Mouse (Mus musculus): ENCODE data around the gene Gm10251. TPM values are rescaled to one million over a fixed set of nuclear protein-coding genes. Genes with fewer than 3 reads are reported as not detected.
A peak's percentile ranks its signal among the peaks of the same experiment; 100 is the strongest.
"Not testable (repeated sequence)": the region's sequence is repeated elsewhere in the genome, so short reads cannot be mapped to it uniquely, and the experiment has no call there.

Gm10251 gene
- not detected in 2 replicates for polyA plus RNA-seq (2014; fragmentation: Nextera tagmentation; extraction: Ambion mirVana)

DNA sequence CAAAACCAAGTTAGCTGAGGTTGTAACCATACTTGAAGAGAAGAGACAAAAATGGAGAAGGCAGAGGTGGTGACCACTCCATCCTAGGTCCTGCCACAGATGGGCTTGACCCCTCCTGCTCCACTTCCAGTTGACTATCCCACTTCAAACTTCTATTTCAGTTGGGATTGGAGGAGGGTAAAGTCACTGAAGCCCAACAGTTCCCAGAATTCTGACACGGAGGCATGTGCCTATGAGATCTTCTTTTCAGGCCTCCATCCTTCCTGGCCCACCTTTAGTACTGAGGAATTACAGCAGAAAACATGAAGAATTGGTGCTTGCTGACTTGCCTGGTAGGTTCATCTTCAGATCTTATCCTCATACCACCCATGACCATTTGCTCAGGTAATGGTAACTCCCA is at the start of gene Gm10251:
Gene Gm10251, minus strand, starts transcription at position 101 of the 400 bp plus-strand sequence.
- H3K27me3 ChIP-seq (ENCODE audit: control insufficient read depth, insufficient read depth, low read length); ATAC-seq (replicated peaks; ENCODE audit: low FRiP score); H3K36me3 ChIP-seq (ENCODE audit: control insufficient read depth, insufficient read depth, low read length); DNase-seq (ENCODE audit: low spot score); H3K4me1 ChIP-seq (replicated peaks; ENCODE audit: control insufficient read depth, insufficient read depth, low read length); H3K4me2 ChIP-seq (ENCODE audit: low read depth, low read length, severe bottlenecking); H3K27ac ChIP-seq (ENCODE audit: low read depth, low read length); H3K9me3 ChIP-seq (ENCODE audit: control insufficient read depth, low read length); H3K9ac ChIP-seq (ENCODE audit: low read length); H3K4me3 ChIP-seq (ENCODE audit: low read depth, low read length): not testable (repeated sequence)
- WGBS, result no CpG with 5 or more reads among the region's 1 CpGs

DNA sequence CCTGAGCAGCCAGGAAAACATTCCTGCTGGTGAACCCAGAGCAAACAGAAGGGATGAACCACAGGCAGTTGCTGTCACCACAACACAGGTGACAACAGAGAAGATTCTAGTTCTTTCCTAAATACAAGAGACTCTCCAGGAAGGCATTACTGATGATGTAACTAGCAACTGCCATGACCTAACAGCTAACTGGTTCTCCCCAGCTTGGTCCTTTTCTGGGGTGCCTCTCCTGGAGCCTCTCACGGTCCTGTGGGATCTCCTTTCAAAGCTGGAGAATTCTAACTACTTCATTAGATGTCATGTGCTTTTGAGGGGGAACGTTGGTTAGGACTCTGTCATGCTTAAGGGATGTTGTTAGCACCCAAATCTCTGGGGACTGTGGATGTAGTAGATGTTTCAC is 36.2 kb upstream of the Gm10251 start, which contains the start of gene Gm8050:
Gene Gm8050, minus strand, starts transcription at position 101 of the 400 bp plus-strand sequence.
- WGBS, result no CpG with 5 or more reads among the region's 2 CpGs
- not testable (repeated sequence) for H3K27me3 ChIP-seq (ENCODE audit: control insufficient read depth, insufficient read depth, low read length); DNase-seq (ENCODE audit: low spot score)

DNA sequence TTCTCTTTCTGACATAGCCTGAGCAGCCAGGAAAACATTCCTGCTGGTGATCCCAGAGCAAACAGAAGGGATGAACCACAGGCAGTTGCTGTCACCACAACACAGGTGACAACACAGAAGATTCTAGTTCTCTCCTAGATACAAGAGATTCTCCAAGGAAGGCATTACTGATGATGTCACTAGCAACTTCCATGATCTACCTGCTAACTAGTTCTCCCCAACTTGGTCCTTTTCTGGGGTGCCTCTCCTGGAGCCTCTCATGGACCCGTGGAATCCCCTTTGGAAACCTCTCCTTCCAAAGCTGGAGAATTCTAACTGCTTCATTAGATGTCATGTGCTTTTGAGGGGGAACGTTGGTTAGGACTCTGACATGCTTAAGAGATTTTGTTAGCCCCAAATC is 61.7 kb downstream of the Gm10251 start, which contains the start of gene Gm3460:
Gene Gm3460, minus strand, starts transcription at position 101 of the 400 bp plus-strand sequence.
- H3K27me3 ChIP-seq (ENCODE audit: control insufficient read depth, insufficient read depth, low read length); H3K4me3 ChIP-seq (ENCODE audit: low read depth, low read length); H3K27ac ChIP-seq (ENCODE audit: low read depth, low read length); H3K36me3 ChIP-seq (ENCODE audit: control insufficient read depth, insufficient read depth, low read length); H3K9me3 ChIP-seq (ENCODE audit: control insufficient read depth, low read length); ATAC-seq (replicated peaks; ENCODE audit: low FRiP score); H3K4me1 ChIP-seq (replicated peaks; ENCODE audit: control insufficient read depth, insufficient read depth, low read length); H3K9ac ChIP-seq (ENCODE audit: low read length); DNase-seq (ENCODE audit: low spot score); H3K4me2 ChIP-seq (ENCODE audit: low read depth, low read length, severe bottlenecking): not testable (repeated sequence)
- WGBS, result 75% methylated on average over 1 of the region's 2 CpGs

More for the DNA sequence above, 36.2 kb upstream of the Gm10251 start, which contains the start of gene Gm8050:
- H3K4me1 ChIP-seq (replicated peaks; ENCODE audit: control insufficient read depth, insufficient read depth, low read length); H3K9me3 ChIP-seq (ENCODE audit: control insufficient read depth, low read length); H3K4me2 ChIP-seq (ENCODE audit: low read depth, low read length, severe bottlenecking); H3K27ac ChIP-seq (ENCODE audit: low read depth, low read length); H3K9ac ChIP-seq (ENCODE audit: low read length); H3K36me3 ChIP-seq (ENCODE audit: control insufficient read depth, insufficient read depth, low read length); ATAC-seq (replicated peaks; ENCODE audit: low FRiP score); H3K4me3 ChIP-seq (ENCODE audit: low read depth, low read length): not testable (repeated sequence)

DNA sequence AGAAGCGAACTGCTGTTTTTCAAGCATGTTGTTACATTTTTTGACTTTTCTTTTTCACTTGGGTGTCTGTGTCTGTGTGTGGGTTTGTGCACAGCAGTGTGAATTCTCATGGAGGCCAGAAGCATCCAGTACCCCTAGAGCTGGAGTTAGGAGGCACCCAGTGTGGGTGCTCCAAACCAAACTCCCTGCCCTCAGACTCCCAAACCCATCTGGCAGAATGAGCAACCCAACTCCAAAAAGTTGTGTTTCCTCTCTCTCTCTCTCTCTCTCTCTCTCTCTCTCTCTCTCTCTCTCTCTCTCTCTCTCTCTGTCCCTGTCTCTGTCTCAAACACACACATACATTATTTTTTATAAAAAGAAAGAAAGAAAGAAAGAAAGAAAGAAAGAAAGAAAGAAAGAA is 77.5 kb downstream of the Gm10251 start:
- H3K4me1 ChIP-seq (replicated peaks; ENCODE audit: control insufficient read depth, insufficient read depth, low read length); H3K27me3 ChIP-seq (ENCODE audit: control insufficient read depth, insufficient read depth, low read length); H3K27ac ChIP-seq (ENCODE audit: low read depth, low read length); H3K36me3 ChIP-seq (ENCODE audit: control insufficient read depth, insufficient read depth, low read length); H3K4me3 ChIP-seq (ENCODE audit: low read depth, low read length); DNase-seq (ENCODE audit: low spot score); H3K9me3 ChIP-seq (ENCODE audit: control insufficient read depth, low read length); H3K4me2 ChIP-seq (ENCODE audit: low read depth, low read length, severe bottlenecking); ATAC-seq (replicated peaks; ENCODE audit: low FRiP score); H3K9ac ChIP-seq (ENCODE audit: low read length): not testable (repeated sequence)
- no CpG with 5 or more reads among the region's 1 CpGs for whole genome bisulfite sequencing

DNA sequence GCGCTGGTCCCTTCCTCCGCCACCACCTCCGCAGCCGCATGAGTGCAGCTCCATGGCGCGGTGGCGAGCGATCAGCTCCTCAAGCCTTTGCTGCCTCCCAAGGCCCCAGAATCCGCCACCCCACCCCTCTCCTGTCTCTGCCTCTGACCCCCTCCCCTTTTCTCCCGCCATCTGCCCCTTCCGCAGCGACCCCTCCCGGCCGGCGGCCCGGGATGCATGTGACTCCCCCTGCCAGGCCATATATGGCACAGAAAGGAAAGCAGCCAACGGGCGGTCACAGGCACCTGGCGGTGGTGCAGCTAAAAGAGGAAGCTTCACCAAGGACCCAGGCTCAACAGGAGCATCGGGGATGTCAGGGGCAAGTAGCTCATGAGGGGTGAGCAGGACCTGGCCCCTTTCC is 79.0 kb downstream of the Gm10251 start:
- H3K4me1 ChIP-seq (replicated peaks; ENCODE audit: control insufficient read depth, insufficient read depth, low read length); H3K27ac ChIP-seq (ENCODE audit: low read depth, low read length); H3K9ac ChIP-seq (ENCODE audit: low read length); H3K36me3 ChIP-seq (ENCODE audit: control insufficient read depth, insufficient read depth, low read length); H3K27me3 ChIP-seq (ENCODE audit: control insufficient read depth, insufficient read depth, low read length); H3K9me3 ChIP-seq (ENCODE audit: control insufficient read depth, low read length); ATAC-seq (replicated peaks; ENCODE audit: low FRiP score): not testable (repeated sequence)
- H3K4me2 ChIP-seq (ENCODE audit: low read depth, low read length, severe bottlenecking), result peak overlapping the region; percentile 52
- 2% methylated on average over 11 of the region's 20 CpGs for WGBS
- peak overlapping the region; percentile 31 for H3K4me3 ChIP-seq (ENCODE audit: low read depth, low read length)
- peak; percentile 78 for DNase-seq (ENCODE audit: low spot score)

DNA sequence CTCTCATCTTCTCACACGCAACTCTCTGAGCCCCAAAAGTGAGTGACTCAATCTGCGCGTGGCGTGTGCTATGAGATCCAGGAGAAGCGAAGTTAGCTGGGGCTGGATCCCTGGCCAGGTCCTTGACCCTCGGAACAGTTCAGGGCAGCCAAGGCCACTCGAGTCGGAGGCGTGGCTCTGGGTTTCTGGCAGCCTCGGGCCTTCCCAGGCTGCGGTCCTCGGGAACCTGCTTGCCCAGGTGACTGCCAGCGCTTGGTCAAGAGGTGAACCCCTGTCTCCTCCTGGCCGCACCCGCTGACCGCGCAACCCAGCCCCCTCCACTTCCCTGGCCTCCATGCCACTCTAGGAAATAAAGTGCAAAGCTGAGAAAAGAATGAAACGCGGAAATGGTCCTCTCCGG is 79.4 kb downstream of the Gm10251 start:
- WGBS, result 7% methylated on average over 20 of the region's 20 CpGs
- H3K4me2 ChIP-seq (ENCODE audit: low read depth, low read length, severe bottlenecking), result peak overlapping the region; percentile 52
- not testable (repeated sequence) for H3K9me3 ChIP-seq (ENCODE audit: control insufficient read depth, low read length); H3K27me3 ChIP-seq (ENCODE audit: control insufficient read depth, insufficient read depth, low read length); H3K4me1 ChIP-seq (replicated peaks; ENCODE audit: control insufficient read depth, insufficient read depth, low read length); H3K36me3 ChIP-seq (ENCODE audit: control insufficient read depth, insufficient read depth, low read length); H3K9ac ChIP-seq (ENCODE audit: low read length); ATAC-seq (replicated peaks; ENCODE audit: low FRiP score); H3K27ac ChIP-seq (ENCODE audit: low read depth, low read length)
- peak overlapping the region; percentile 31 for H3K4me3 ChIP-seq (ENCODE audit: low read depth, low read length)
- peak; percentile 55 for DNase-seq (ENCODE audit: low spot score)

DNA sequence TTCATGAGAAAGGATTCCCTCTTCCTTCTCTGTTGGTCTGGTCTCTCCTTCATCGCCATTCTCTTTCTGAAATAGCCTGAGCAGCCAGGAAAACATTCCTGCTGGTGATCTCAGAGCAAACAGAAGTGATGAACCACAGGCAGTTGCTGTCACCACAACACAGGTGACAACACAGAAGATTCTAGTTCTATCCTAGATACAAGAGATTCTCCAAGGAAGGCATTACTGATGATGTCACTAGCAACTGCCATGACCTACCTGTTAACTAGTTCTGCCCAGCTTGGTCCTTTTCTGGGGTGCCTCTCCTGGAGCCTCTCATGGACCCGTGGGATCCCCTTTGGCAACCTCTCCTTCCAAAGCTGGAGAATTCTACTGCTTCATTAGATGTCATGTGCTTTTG is 93.5 kb downstream of the Gm10251 start, which contains the start of gene Gm3629:
Gene Gm3629, minus strand, starts transcription at position 101 of the 400 bp plus-strand sequence.
- H3K27ac ChIP-seq (ENCODE audit: low read depth, low read length); H3K4me1 ChIP-seq (replicated peaks; ENCODE audit: control insufficient read depth, insufficient read depth, low read length); H3K4me2 ChIP-seq (ENCODE audit: low read depth, low read length, severe bottlenecking); DNase-seq (ENCODE audit: low spot score); H3K36me3 ChIP-seq (ENCODE audit: control insufficient read depth, insufficient read depth, low read length); H3K9me3 ChIP-seq (ENCODE audit: control insufficient read depth, low read length); H3K9ac ChIP-seq (ENCODE audit: low read length); H3K4me3 ChIP-seq (ENCODE audit: low read depth, low read length); ATAC-seq (replicated peaks; ENCODE audit: low FRiP score); H3K27me3 ChIP-seq (ENCODE audit: control insufficient read depth, insufficient read depth, low read length): not testable (repeated sequence)
- 45% methylated on average over 1 of the region's 2 CpGs for WGBS

Other genes with a start within 250 kb of the Gm10251 start
- not detected in 2 replicates for gene Gm3594, start 239.6 kb downstream of the Gm10251 start, polyA plus RNA-seq (2014; fragmentation: Nextera tagmentation; extraction: Ambion mirVana)
- not detected in 2 replicates for gene Gm8356, start 146.9 kb downstream of the Gm10251 start, polyA plus RNA-seq (2014; fragmentation: Nextera tagmentation; extraction: Ambion mirVana)
- 0.56 TPM in 1 of 2 replicates, not detected in the other for gene Gm3629, start 93.6 kb downstream of the Gm10251 start, polyA plus RNA-seq (2014; fragmentation: Nextera tagmentation; extraction: Ambion mirVana)
- gene Gm3460, start 61.8 kb downstream of the Gm10251 start, polyA plus RNA-seq (2014; fragmentation: Nextera tagmentation; extraction: Ambion mirVana), result not detected in 2 replicates
- not detected in 2 replicates for gene Gm8050, start 36.1 kb upstream of the Gm10251 start, polyA plus RNA-seq (2014; fragmentation: Nextera tagmentation; extraction: Ambion mirVana)
- 7.0 and 7.2 TPM in 2 replicates for gene Gm3636, start 58.2 kb upstream of the Gm10251 start, polyA plus RNA-seq (2014; fragmentation: Nextera tagmentation; extraction: Ambion mirVana)
- not detected in 2 replicates for gene Gm8362, start 90.2 kb upstream of the Gm10251 start, polyA plus RNA-seq (2014; fragmentation: Nextera tagmentation; extraction: Ambion mirVana)
- not detected in 2 replicates for gene Gm3642, start 156.1 kb upstream of the Gm10251 start, polyA plus RNA-seq (2014; fragmentation: Nextera tagmentation; extraction: Ambion mirVana)
- gene Gm3667, start 205.8 kb upstream of the Gm10251 start, polyA plus RNA-seq (2014; fragmentation: Nextera tagmentation; extraction: Ambion mirVana), result 1.3 and 1.4 TPM in 2 replicates